Mouse (Mus musculus): ENCODE results near the gene Grm4. TPM values are rescaled to one million over a fixed set of nuclear protein-coding genes. Genes with fewer than 3 reads are reported as not detected.

Grm4 gene
- under 1 TPM; 0.15 to 0.18 TPM for total RNA-seq (2021)
- long read RNA-seq, experiment 1 = 0 reads
- long read RNA-seq, experiment 2 = 0 reads

- no peak for DNase-seq
Observed at GRCm38 (mm10) chr17:27521303-27521702, at the start of gene Grm4. Gene Grm4 (minus strand): TSS chr17:27521403.

GRCm38 (mm10) chr17:27568228-27568627 lies 47.0 kb upstream of the Grm4 start:
- no peak for DNase-seq

DNA sequence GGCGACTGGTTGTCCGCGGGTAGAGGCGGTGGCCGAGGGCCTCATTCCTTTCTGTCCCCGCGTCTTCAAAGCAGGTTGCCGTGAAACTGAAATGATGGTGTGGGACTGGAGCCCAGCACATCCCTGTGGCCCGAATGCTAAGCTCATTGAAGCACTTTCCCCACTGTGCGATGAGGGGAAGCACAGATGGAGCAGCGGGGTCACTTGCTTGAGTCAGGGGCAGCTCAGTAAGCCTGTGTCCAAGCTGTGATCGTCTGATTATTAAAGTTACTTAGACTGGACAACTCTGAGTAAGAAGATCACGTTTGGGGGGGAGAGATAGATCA lies 44.7 kb upstream of the Grm4 start:
- no peak for DNase-seq

DNA sequence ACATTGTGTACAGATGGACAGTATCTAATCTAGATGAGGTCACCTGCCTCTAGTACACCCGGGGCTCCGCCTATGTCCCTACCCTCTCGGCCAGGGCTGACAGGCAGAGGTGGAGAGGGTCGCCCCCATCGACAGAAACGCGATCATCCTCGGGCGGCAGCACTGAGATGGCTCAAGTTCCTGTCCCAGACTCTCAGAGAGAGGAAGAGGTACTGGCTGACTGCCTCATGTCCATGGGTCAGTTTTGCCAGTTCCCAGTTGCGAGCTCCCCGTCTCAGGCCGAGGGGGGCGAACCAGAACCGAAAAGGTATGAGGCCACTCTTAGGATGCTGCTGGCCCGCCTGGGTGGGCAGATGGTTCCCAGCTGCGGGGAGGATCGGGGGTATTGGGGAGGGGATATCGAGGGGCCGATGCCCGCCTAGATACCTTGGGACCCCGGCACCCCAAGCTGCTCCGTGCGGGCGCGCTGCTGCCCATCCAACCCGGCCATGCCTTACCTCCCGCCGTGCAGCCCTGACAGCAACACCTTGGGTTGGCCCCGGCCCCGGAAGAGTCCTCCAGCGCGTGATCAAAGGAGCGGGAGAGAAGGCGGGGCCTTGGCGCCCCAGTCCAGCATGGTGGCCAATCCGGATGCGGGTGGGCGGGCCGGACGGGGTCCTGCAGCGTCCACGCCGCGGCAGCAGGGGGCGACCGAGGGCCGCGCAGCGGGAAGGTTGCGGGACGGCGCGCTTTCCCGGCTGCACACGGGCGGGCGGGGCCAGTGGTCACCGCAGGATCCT lies 44.1 kb upstream of the Grm4 start, which contains the start of gene AI413582:
Gene AI413582, minus strand, starts transcription at position 594 of the 779 bp plus-strand sequence.
- DNase-seq = peak; percentile 96 to 98

- no peak for DNase-seq
Observed at GRCm38 (mm10) chr17:27564391-27565162, 43.4 kb upstream of the Grm4 start.

DNA sequence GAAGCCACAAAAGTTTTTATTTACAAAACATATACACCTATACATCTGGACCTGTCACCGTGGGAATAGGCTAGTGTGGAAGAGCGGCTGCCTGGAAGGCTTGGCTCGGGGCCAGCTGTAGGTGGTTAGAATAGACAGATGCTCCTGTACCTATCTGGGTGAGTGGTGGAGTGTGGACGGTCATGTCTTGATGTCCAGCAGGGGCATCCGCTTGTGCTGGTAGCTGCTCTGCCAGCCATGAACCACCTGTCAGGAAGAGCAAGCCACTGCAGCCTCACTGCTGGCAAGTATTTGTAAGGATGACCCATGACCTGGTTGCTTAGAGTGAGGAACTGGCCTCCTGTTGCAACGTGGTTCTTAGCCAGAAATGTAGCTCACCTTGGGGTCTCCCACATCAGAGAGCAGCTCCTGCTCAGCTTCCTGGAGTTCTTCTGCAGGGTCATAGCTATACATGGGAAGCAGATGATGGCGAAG lies 42.6 kb upstream of the Grm4 start:
- DNase-seq = no peak

GRCm38 (mm10) chr17:27561809-27562526 lies 40.8 kb upstream of the Grm4 start:
- DNase-seq = peak; percentile 50 to 53

GRCm38 (mm10) chr17:27560926-27561480 lies 39.8 kb upstream of the Grm4 start:
- DNase-seq = no peak

- DNase-seq = no peak
Observed at GRCm38 (mm10) chr17:27559596-27559995, 38.4 kb upstream of the Grm4 start.

DNA sequence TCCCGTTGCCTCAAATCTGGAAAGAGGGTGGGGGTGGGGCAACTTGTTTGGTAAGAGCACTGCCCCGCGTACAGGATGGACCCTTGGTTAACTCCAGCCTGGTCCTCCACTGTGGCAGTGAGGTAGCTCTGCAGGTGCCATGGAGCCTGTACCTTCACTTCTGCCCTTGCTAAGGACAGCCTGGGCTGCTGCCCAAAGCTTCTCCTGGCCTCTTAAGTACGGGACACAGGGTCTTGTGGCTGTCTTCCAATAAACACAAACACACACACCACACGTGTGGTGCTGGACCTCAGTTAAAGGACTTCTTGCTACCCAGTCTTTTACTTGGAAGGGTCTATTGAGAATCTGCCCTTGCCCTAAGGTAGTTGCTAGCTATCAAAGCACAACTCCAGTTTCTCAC lies 37.6 kb upstream of the Grm4 start:
- DNase-seq = no peak

DNA sequence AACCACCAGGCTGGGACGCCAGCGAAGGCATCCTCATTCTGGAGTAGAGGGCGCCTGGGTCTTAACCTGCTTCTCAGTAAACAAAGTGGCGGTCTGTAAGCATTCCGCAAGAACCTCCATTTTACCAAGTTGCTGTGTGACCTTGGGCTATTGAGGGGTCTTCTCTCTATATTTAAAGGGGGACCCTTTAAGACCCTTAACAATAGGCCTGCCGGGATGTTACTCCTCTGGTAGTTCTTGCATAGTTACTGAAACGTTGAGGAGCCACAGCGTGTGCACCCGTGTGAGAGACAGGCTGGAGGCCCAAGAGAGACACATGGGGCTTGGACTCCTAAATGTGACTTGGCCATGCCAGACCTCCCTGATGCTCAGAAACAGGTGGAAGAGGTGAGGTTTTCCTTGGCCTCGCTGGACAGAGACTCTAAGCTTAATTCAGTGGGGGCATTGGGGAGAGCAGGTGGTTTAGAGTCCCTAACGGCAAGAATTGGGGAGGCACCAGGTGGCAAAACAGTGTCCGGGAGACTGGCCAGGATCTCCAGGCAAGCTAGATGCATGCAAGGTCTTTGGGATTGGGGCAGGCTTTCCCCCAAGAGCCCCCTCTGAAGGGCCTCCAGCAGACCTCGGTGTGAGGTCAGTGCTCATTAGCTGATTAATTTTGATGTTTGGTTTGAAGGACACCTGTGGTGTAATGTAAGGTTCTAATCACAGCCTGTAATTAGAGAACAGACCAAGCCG lies 36.9 kb upstream of the Grm4 start:
- DNase-seq = no peak

DNA sequence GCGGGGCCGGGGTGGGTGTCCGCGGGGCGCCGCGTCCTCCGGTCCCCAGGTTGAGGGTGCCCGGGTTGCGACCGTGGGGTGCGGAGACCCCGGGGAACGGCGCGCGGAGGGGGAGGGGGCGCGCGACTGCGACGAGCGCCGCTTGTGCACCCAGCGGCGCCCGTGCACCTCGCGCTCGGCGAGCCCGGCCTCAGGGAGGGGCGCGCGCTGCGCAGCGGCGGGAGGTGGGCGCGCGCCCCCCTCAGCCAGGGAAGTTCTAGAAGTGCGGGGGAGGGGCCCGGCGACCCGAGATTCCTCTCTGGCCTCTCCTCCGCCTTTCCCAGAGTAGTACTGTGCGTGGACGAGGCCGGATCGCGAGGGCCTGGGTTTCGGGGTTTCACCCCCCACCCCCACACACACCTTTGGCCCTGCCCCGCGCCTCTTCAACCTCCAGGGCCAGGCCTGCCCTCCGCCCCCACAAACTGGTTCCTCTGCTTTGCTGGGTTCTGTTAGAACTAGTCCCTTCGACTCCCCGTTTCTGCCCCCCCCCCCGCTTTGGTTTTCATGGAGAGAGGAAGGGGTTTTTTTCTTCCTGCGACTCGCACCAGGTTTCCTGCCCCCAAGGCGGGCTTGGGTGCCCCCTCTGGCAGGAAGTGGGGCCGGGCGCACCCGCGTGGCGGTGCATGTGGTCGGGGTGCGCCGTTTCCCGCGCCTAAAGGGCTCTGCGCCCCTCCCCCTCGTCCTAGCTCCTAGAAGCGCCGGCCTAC lies 36.2 kb upstream of the Grm4 start:
- DNase-seq = no peak

DNA sequence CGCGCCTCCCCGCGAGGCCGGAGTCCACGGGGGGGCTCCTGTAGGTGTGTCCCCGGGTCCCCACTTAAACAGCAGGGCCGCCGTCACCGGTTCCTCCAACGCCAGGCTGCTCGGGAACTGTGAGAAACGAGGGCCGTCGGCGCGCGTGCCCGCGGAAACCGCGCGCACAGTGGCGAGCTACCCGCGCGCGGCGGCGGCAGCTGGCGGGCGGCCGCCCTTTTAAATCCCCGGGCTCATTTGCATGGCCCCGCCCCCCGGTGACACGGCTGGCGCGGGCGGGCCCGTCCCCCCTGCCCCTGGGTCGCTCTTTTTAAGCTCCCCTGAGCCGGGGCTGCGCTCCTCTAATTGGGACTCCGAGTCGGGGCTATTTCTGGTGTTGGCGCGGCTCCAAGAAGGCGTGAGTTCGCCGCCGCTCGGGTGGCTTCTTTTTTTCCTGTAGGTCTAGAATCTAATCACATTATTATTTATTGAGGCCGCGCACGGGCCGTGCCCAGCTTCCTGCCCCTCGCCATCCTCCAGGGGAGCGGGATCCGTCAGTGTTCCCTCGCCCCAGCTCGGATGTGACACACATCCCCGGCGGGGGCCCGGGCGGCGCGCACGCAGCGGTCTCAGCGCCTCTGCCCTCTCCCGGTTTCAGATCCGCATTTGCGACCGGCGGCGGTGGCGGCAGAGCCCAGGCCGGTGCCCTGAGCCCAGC lies 35.3 kb upstream of the Grm4 start, which contains the start of gene Hmga1:
Gene Hmga1, plus strand, starts transcription at position 183 of the 697 bp plus-strand sequence.
- DNase-seq = peak; percentile 89

GRCm38 (mm10) chr17:27555512-27556172 lies 34.4 kb upstream of the Grm4 start:
- DNase-seq = peak; percentile 60 to 71

GRCm38 (mm10) chr17:27555075-27555511 lies 33.9 kb upstream of the Grm4 start:
- DNase-seq = no peak

GRCm38 (mm10) chr17:27554062-27554960 lies 33.1 kb upstream of the Grm4 start:
- peak in 1 of 2 experiments; percentile 21 for DNase-seq

- peak; percentile 52 to 66 for DNase-seq
Observed at GRCm38 (mm10) chr17:27552215-27553201, 31.3 kb upstream of the Grm4 start.

All from heart, adult 18-20 months (tissue).